Mouse (Mus musculus) lung, adult 2 months (tissue): ENCODE measurements at regions not wholly inside any gene's neighbourhood (a gene's known extent, or its start where the extent isn't known, plus 50 kb on each side); places are given as distances from the start of the nearest gene placed in this dataset.
"Not testable (repeated sequence)": the region's sequence is repeated elsewhere in the genome, so short reads cannot be mapped to it uniquely, and the experiment has no call there.

ENCODE experiments used
- DNase-seq: peaks from one replicate; pipeline ENCODE4 v3.0.0; 2022
- H3K4me1 ChIP-seq: fragments of 200-500 bp; 2 replicates; pipeline ENCODE4 v1.6.1; 2011; ENCODE audit warnings: low read length; ENCODE audit not compliant: control insufficient read depth, insufficient read depth
- H3K4me3 ChIP-seq: fragments of 200-500 bp; replicated peaks from 2 replicates; pipeline ENCODE3; 2011; ENCODE audit warnings: low read depth, mild to moderate bottlenecking, control low read depth, low read length; ENCODE audit errors: extremely low read depth
- CTCF ChIP-seq: fragments of 200-500 bp; IDR thresholded peaks from 2 replicates; pipeline ENCODE4 v1.5.1; 2011; ENCODE audit warnings: mild to moderate bottlenecking, low read length, control low read depth; ENCODE audit not compliant: insufficient read depth
- POLR2A ChIP-seq: fragments of 200-500 bp; IDR thresholded peaks from 2 replicates; pipeline ENCODE4 v1.6.1; 2011; ENCODE audit warnings: low read depth, mild to moderate bottlenecking, control low read depth, low read length, borderline replicate concordance; ENCODE audit errors: extremely low read depth
- WGBS: fragments of 180-500 bp; shearing (Covaris S2); methylation state at CpG from one replicate; pipeline ENCODE4 v1.1.7; 2018; 5-methylcytosine and 5-hydroxymethylcytosine counted together

- DNase-seq = no peak
- TF ChIP-seq CTCF (no peak), POLR2A (no peak)
- 74% methylated on average over 2 of the region's 2 CpGs for WGBS
- H3K4me3 ChIP-seq = no peak overlapping the region
- H3K4me1 ChIP-seq = no peaks in the 10 kb centered on the region; the same call in 1 of the 2 replicates
Measured at GRCm38 (mm10) chr3:21671885-21672284, 404.6 kb upstream of the Tbl1xr1 start.

- Histone ChIP-seq H3K4me1 (no peaks in the 10 kb centered on the region; the same call in 1 of the 2 replicates), H3K4me3 (no peak overlapping the region)
- WGBS = 68% methylated on average over 2 of the region's 2 CpGs
- TF ChIP-seq POLR2A (no peak), CTCF (no peak)
- DNase-seq = no peak
Measured at GRCm38 (mm10) chr3:21672492-21672891, 404.0 kb upstream of the Tbl1xr1 start.

GRCm38 (mm10) chr3:21673466-21673865, 403.0 kb upstream of the Tbl1xr1 start:
- 97% methylated on average over 2 of the region's 2 CpGs for WGBS
- no peak for DNase-seq
- TF ChIP-seq CTCF = no peak
- no peak for TF ChIP-seq POLR2A
- no peak overlapping the region for H3K4me3 ChIP-seq
- no peaks in the 10 kb centered on the region for H3K4me1 ChIP-seq

GRCm38 (mm10) chr3:21678265-21678664, 398.2 kb upstream of the Tbl1xr1 start:
- no peak for DNase-seq
- no peaks in the 10 kb centered on the region for H3K4me1 ChIP-seq
- no peak overlapping the region for H3K4me3 ChIP-seq
- TF ChIP-seq CTCF = no peak
- no peak for TF ChIP-seq POLR2A

GRCm38 (mm10) chr3:21678734-21679133, 397.7 kb upstream of the Tbl1xr1 start:
- Histone ChIP-seq H3K4me3 (no peak overlapping the region), H3K4me1 (no peaks in the 10 kb centered on the region)
- TF ChIP-seq POLR2A (no peak), CTCF (no peak)
- no peak for DNase-seq

GRCm38 (mm10) chr3:21697980-21698672, 378.3 kb upstream of the Tbl1xr1 start:
- H3K4me1 ChIP-seq, H3K4me3 ChIP-seq, DNase-seq: not testable (repeated sequence)
- 59% methylated on average over 1 of the region's 1 CpGs for WGBS

- DNase-seq = no peak
- WGBS = 92% methylated on average over 1 of the region's 1 CpGs
- TF ChIP-seq CTCF (no peak), POLR2A (no peak)
- no peaks in the 10 kb centered on the region for H3K4me1 ChIP-seq
- H3K4me3 ChIP-seq = no peak overlapping the region
Measured at GRCm38 (mm10) chr3:21699526-21699925, 376.9 kb upstream of the Tbl1xr1 start.

- Histone ChIP-seq H3K4me3 (no peak overlapping the region), H3K4me1 (no peaks in the 10 kb centered on the region)
- no peak for TF ChIP-seq CTCF
- no peak for TF ChIP-seq POLR2A
- DNase-seq = no peak
- 91% methylated on average over 1 of the region's 1 CpGs for WGBS
Measured at GRCm38 (mm10) chr3:21700326-21700725, 376.1 kb upstream of the Tbl1xr1 start.

- WGBS = 84% methylated on average over 4 of the region's 4 CpGs
- no peak for TF ChIP-seq POLR2A
- no peak for TF ChIP-seq CTCF
Measured at GRCm38 (mm10) chr3:21726747-21727505, 349.5 kb upstream of the Tbl1xr1 start.

GRCm38 (mm10) chr3:21728019-21728418, 348.4 kb upstream of the Tbl1xr1 start:
- 91% methylated on average over 4 of the region's 4 CpGs for WGBS
- DNase-seq = no peak
- TF ChIP-seq POLR2A = no peak
- no peak for TF ChIP-seq CTCF
- Histone ChIP-seq H3K4me1 (no peaks in the 10 kb centered on the region), H3K4me3 (no peak overlapping the region)

More at GRCm38 (mm10) chr3:21726747-21727505, 349.5 kb upstream of the Tbl1xr1 start:
- DNase-seq = no peak
- H3K4me3 ChIP-seq = no peak overlapping the region
- no peaks in the 10 kb centered on the region for H3K4me1 ChIP-seq
